Mouse (Mus musculus): ENCODE measurements at regions not wholly inside any gene's neighbourhood (a gene's known extent, or its start where the extent isn't known, plus 50 kb on each side); places are given as distances from the start of the nearest gene placed in this dataset.

DNA sequence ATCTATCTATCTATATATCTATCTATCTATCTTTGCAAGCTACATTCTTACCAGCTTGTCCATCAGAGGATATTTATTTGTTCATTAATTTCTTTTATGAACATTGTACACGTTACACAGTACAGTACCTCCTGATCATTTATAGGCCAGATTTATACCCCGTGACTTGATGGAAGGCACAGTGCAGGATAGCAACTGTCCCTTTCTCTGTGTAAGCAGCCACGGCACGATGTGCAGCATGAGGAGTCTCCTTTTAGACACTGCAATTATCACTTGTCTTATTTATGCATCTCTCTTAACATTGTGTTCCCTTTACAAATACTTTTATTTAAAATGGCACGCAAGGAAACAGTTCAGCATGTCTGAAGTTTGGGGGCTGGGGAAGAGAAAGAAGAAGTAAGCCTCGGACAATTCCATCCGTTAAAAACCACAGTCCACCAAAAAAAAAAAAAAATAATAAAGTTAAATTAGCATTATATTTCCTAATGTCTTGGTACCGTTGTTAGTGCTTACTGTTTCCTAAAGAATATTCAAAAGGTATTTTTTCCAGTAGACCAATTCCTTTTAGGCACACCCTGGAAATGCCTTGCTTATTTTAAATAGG is 475.4 kb downstream of the Lmo4 start:
- no peak for TF ChIP-seq CTCF (IDR thresholded peaks at IDR 0.05; ENCODE audit: low read depth, low read length)
- no peak for TF ChIP-seq POLR2A (IDR thresholded peaks at IDR 0.05; ENCODE audit: extremely low read depth, insufficient read depth, low read length)

Measured in liver, adult 2 months (tissue).